Mouse (Mus musculus) ES-E14 (cell line): Measurements from ENCODE around the gene Pcnp. TPM values are rescaled to one million over a fixed set of nuclear protein-coding genes. Genes with fewer than 3 reads are reported as not detected.

Source experiments
- total RNA-seq: library from RNA; depleted of rRNA; stranded (reverse); fragments of 300-350 nt; gene quantifications from 2 replicates; pipeline ENCODE4 v1.2.3, GENCODE M21; 2012; rRNA removed

Pcnp gene
- total RNA-seq, 1 experiment = 58.7 TPM

Other genes with a start within 250 kb of the Pcnp start
- 3.2 and 3.6 TPM in 2 replicates for gene Nfkbiz, start 190.8 kb downstream of the Pcnp start, total RNA-seq
- 1.1 and 1.7 TPM in 2 replicates for gene Nxpe3, start 134.5 kb downstream of the Pcnp start, total RNA-seq
- gene Cep97, start 94.9 kb downstream of the Pcnp start, total RNA-seq = 12.5 and 14.9 TPM in 2 replicates
- gene Rpl24, start 63.5 kb downstream of the Pcnp start, total RNA-seq = 1,393 and 1,577 TPM in 2 replicates
- gene Zbtb11, start 55.9 kb downstream of the Pcnp start, total RNA-seq = 23.3 and 24.3 TPM in 2 replicates
- gene Trmt10c, start 8.1 kb upstream of the Pcnp start, total RNA-seq = 15.9 and 21.6 TPM in 2 replicates
- gene Senp7, start 18.6 kb upstream of the Pcnp start, total RNA-seq = 3.4 and 6.2 TPM in 2 replicates
- not detected in 2 replicates for gene Impg2, start 174.6 kb upstream of the Pcnp start, total RNA-seq